8 mouse cellular contexts compared by ENCODE assay signal in genomic region chr10:120979779-120980395, GRCm38 (mm10). TPM values are rescaled to one million over a fixed set of nuclear protein-coding genes. Genes with fewer than 3 reads are reported as not detected.
DNase-seq lines count a peak whose midpoint lies in the region; ATAC-seq and TF ChIP-seq lines count a peak whose summit lies in the region.

No protein-coding gene starts in this region.

- no peak for TF ChIP-seq CTCF in kidney, postnatal 0 days (IDR thresholded peaks at IDR 0.05; ENCODE audit: low read depth)

- no peak for ATAC-seq in kidney, postnatal 0 days (replicated peaks; ENCODE audit: low FRiP score, low read depth)
- no peak for ATAC-seq in hindbrain, embryonic 16.5 days
- ATAC-seq in midbrain, embryonic 14.5 days (ENCODE audit: low FRiP score, low TSS enrichment): no peak

- no peaks in the 10 kb centered on the region for H3K9me3 ChIP-seq in kidney, postnatal 0 days (replicated peaks; ENCODE audit: low read length)
- no peaks in the 10 kb centered on the region for H3K9me3 ChIP-seq in hindbrain, embryonic 16.5 days (ENCODE audit: control insufficient read depth, low read length)
- no peaks in the 10 kb centered on the region for H3K9me3 ChIP-seq in midbrain, embryonic 14.5 days (ENCODE audit: control insufficient read depth, low read length)

- H3K4me2 ChIP-seq in kidney, postnatal 0 days (ENCODE audit: low read length): peak overlapping the region; percentile 98
- peak overlapping the region; percentile 65 for H3K4me2 ChIP-seq in hindbrain, embryonic 16.5 days (ENCODE audit: low read length)
- H3K4me2 ChIP-seq in midbrain, embryonic 14.5 days (ENCODE audit: low read length): peak overlapping the region; percentile 92

- H3K9ac ChIP-seq in kidney, postnatal 0 days (ENCODE audit: low read depth, low read length): peak overlapping the region; percentile 90
- H3K9ac ChIP-seq in hindbrain, embryonic 16.5 days (ENCODE audit: low read depth, low read length): peak overlapping the region; percentile 96
- H3K9ac ChIP-seq in midbrain, embryonic 14.5 days (replicated peaks; ENCODE audit: low read length): peak overlapping the region; percentile 86

- 12% methylated on average over 8 of the region's 8 CpGs for WGBS in kidney, postnatal 0 days
- 14% methylated on average over 8 of the region's 8 CpGs for WGBS in hindbrain, embryonic 16.5 days
- 15% methylated on average over 8 of the region's 8 CpGs for WGBS in midbrain, embryonic 14.5 days

- peak overlapping the region; percentile 94 for H3K27ac ChIP-seq in kidney, postnatal 0 days
- peak overlapping the region; percentile 98 for H3K27ac ChIP-seq in hindbrain, embryonic 16.5 days (ENCODE audit: low read depth, low read length)
- H3K27ac ChIP-seq in midbrain, embryonic 14.5 days (replicated peaks; ENCODE audit: low read depth, low read length): peak overlapping the region; percentile 98

- no peaks in the 10 kb centered on the region for H3K36me3 ChIP-seq in kidney, postnatal 0 days (ENCODE audit: insufficient read depth, low read length)
- H3K36me3 ChIP-seq in hindbrain, embryonic 16.5 days (ENCODE audit: control insufficient read depth, insufficient read depth, low read length): no peaks in the 10 kb centered on the region
- H3K36me3 ChIP-seq in midbrain, embryonic 14.5 days (ENCODE audit: control insufficient read depth, insufficient read depth, low read length): no peaks in the 10 kb centered on the region

- H3K27me3 ChIP-seq in kidney, postnatal 0 days (ENCODE audit: insufficient read depth, low read length): no peaks in the 10 kb centered on the region
- H3K27me3 ChIP-seq in hindbrain, embryonic 16.5 days (replicated peaks; ENCODE audit: control insufficient read depth, insufficient read depth, low read length): 0 out of 2 replicates have a peak, but pooled peaks cover 2% of the 10 kb centered on the region
- no peaks in the 10 kb centered on the region for H3K27me3 ChIP-seq in midbrain, embryonic 14.5 days (ENCODE audit: control insufficient read depth, insufficient read depth, low read length)

- H3K4me3 ChIP-seq in kidney, postnatal 0 days (replicated peaks; ENCODE audit: low read depth, low read length): peak overlapping the region; percentile 85
- peak overlapping the region; percentile 98 for H3K4me3 ChIP-seq in hindbrain, embryonic 16.5 days (ENCODE audit: low read length)
- H3K4me3 ChIP-seq in midbrain, embryonic 14.5 days (replicated peaks; ENCODE audit: low read depth, low read length): peak overlapping the region; percentile 97

- peaks cover 11% of the 10 kb centered on the region; the same call in 1 of the 2 replicates for H3K4me1 ChIP-seq in kidney, postnatal 0 days (replicated peaks; ENCODE audit: insufficient read depth, low read length)
- H3K4me1 ChIP-seq in hindbrain, embryonic 16.5 days (ENCODE audit: control insufficient read depth, insufficient read depth, low read depth, low read length): peaks cover 10% of the 10 kb centered on the region
- peaks cover 14% of the 10 kb centered on the region for H3K4me1 ChIP-seq in midbrain, embryonic 14.5 days (ENCODE audit: control insufficient read depth, insufficient read depth, low read length)

- peak; percentile 13 for DNase-seq in kidney, postnatal 0 days (ENCODE audit: low spot score)
- DNase-seq in kidney, postnatal 14 days: no peak
- peak; percentile 15 for DNase-seq in brain, adult 2 months (ENCODE audit: low read depth, low spot score)
- DNase-seq in midbrain, embryonic 14.5 days: peak; percentile 33
- no peak for DNase-seq in left cerebral cortex, adult 9 months (ENCODE audit: low spot score in 2 of 2)
- DNase-seq in thymus, postnatal 14 days: no peak
- DNase-seq in gastrocnemius, adult 18-20 months (ENCODE audit: low spot score): no peak

RNA-seq across cellular contexts. Expression of gene Lemd3, which starts 0.8 kb away (rescaled TPM):
- polyA plus RNA-seq in kidney, postnatal 0 days (2015; fragmentation: Nextera tagmentation; extraction: Ambion mirVana): 3.4 and 4.0 TPM in 2 replicates
- 2.0 and 2.2 TPM in 2 replicates for polyA plus RNA-seq in hindbrain, embryonic 16.5 days (2015; fragmentation: Nextera tagmentation; extraction: Ambion mirVana)
- polyA plus RNA-seq in midbrain, embryonic 14.5 days (2014; fragmentation: Nextera tagmentation; extraction: Ambion mirVana): 6.4 and 6.6 TPM in 2 replicates
- 10 to 100 TPM; 10.7 to 10.9 TPM for total RNA-seq in gastrocnemius, adult 18-20 months (2021)

RNA-seq across cellular contexts. Expression of gene Wif1, which starts 53.9 kb away (rescaled TPM):
- polyA plus RNA-seq in kidney, postnatal 0 days (2015; fragmentation: Nextera tagmentation; extraction: Ambion mirVana): 2.1 and 2.3 TPM in 2 replicates
- polyA plus RNA-seq in hindbrain, embryonic 16.5 days (2015; fragmentation: Nextera tagmentation; extraction: Ambion mirVana): 8.3 TPM in 2 replicates
- polyA plus RNA-seq in midbrain, embryonic 14.5 days (2014; fragmentation: Nextera tagmentation; extraction: Ambion mirVana): 14.3 and 14.4 TPM in 2 replicates
- 1 to 10 TPM in 1 of 2 experiments, under 1 TPM in 1; 0.94 to 2.0 TPM for total RNA-seq in gastrocnemius, adult 18-20 months (2021)

Comparison
In these comparisons a context has a peak if more than half of its experiments do, and no peak if none do; other contexts are left out.
1. DNase-seq: peak in kidney, postnatal 0 days (single experiment), brain, adult 2 months (single experiment) and midbrain, embryonic 14.5 days (single experiment); none in kidney, postnatal 14 days (single experiment), left cerebral cortex, adult 9 months (0 of 2), thymus, postnatal 14 days (single experiment) and gastrocnemius, adult 18-20 months (single experiment).
2. Peak in every context shown above with its lines, with median percentiles within 50 percentile points of each other: H3K27ac ChIP-seq, H3K4me2 ChIP-seq, H3K4me3 ChIP-seq and H3K9ac ChIP-seq.